Mouse (Mus musculus): ENCODE results near the gene Zan.

Zan gene

GRCm38 (mm10) chr5:137476964-137477363 lies at the start of gene Zan:
TSS of gene Zan (minus strand) at chr5:137477064.
- no peak for DNase-seq

GRCm38 (mm10) chr5:137526192-137526936 lies 49.5 kb upstream of the Zan start:
- peak; percentile 57 for DNase-seq

- DNase-seq: peak; percentile 3 to 18
Observed at GRCm38 (mm10) chr5:137525511-137525910, 48.6 kb upstream of the Zan start.

GRCm38 (mm10) chr5:137524671-137525070 lies 47.8 kb upstream of the Zan start:
- DNase-seq: peak in 1 of 2 experiments; percentile 26

GRCm38 (mm10) chr5:137524251-137524515 lies 47.3 kb upstream of the Zan start:
- peak in 1 of 2 experiments; percentile 28 for DNase-seq

- DNase-seq: no peak
Observed at GRCm38 (mm10) chr5:137523396-137524250, 46.8 kb upstream of the Zan start.

GRCm38 (mm10) chr5:137522711-137523110 lies 45.8 kb upstream of the Zan start:
- DNase-seq: no peak

GRCm38 (mm10) chr5:137521861-137522260 lies 45.0 kb upstream of the Zan start:
- DNase-seq: no peak

GRCm38 (mm10) chr5:137519691-137520550 lies 43.1 kb upstream of the Zan start:
- DNase-seq: no peak

- DNase-seq: peak in 1 of 2 experiments; percentile 54
Observed at GRCm38 (mm10) chr5:137518436-137518835, 41.6 kb upstream of the Zan start, which contains the start of gene Gigyf1. TSS of gene Gigyf1 (plus strand) at chr5:137518548.

GRCm38 (mm10) chr5:137514811-137515210 lies 37.9 kb upstream of the Zan start:
- peak in 1 of 2 experiments; percentile 33 for DNase-seq

GRCm38 (mm10) chr5:137513951-137514721 lies 37.3 kb upstream of the Zan start:
- DNase-seq: peak; percentile 65 to 67

GRCm38 (mm10) chr5:137512847-137513794 lies 36.3 kb upstream of the Zan start:
- peak; percentile 49 to 56 for DNase-seq

GRCm38 (mm10) chr5:137511706-137512105 lies 34.8 kb upstream of the Zan start:
- no peak for DNase-seq

- peak; percentile 34 to 52 for DNase-seq
Observed at GRCm38 (mm10) chr5:137510573-137511390, 33.9 kb upstream of the Zan start.

GRCm38 (mm10) chr5:137510014-137510501 lies 33.2 kb upstream of the Zan start:
- DNase-seq: peak; percentile 75 to 87

- DNase-seq: peak in 1 of 2 experiments; percentile 15
Observed at GRCm38 (mm10) chr5:137504041-137504440, 27.2 kb upstream of the Zan start.

- peak; percentile 86 for DNase-seq
Observed at GRCm38 (mm10) chr5:137502667-137503110, 25.8 kb upstream of the Zan start.

All from cerebellum, adult 18-20 months (tissue).